Mouse (Mus musculus): ENCODE measurements around the gene Kcng1. TPM values are rescaled to one million over a fixed set of nuclear protein-coding genes. Genes with fewer than 3 reads are reported as not detected.

The Kcng1 gene
- total and polyA plus RNA-seq, 3 experiments = 0.16 TPM; not detected in 2

DNA sequence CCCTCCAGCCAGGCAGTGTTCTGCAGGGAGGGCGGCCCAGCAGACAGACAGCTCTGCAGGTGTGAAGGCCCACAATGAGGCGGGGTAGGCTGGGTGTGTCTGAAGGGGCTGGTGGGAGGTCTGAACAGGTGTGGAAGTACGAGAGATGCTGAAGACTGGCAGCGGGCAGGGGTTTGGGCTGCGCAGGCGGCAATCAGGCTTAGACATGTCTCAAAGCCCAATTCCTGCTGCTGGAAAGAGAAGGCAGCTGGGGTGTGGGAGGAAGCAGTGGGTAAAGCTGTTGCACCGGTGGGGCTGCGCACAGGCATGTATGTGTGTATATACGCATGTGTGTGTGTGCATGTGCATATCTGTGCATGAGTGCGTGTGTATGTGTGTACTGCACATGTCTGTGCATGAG lies 20.6 kb downstream of the Kcng1 start:
- H3K79me2 ChIP-seq (replicated peaks; ENCODE audit: control insufficient read depth, extremely low read depth, insufficient read depth, poor library complexity, severe bottlenecking) = no peaks in the 10 kb centered on the region
- dilution Hi-C loops (cut with MboI; ENCODE audit: extremely low pct_ligation_motif_present, extremely low pct_unique_long_range_greater_than_20kb, low sequenced_read_pairs) = no loop called here
- TF ChIP-seq UBTF (IDR thresholded peaks at IDR 0.05; ENCODE audit: low read depth, low read length) (no peak), EP300 (IDR thresholded peaks at IDR 0.05; ENCODE audit: low read length) (no peak), ZKSCAN1 (IDR thresholded peaks at IDR 0.05; ENCODE audit: borderline replicate concordance, low read depth, low read length) (no peak), NRF1 (IDR thresholded peaks at IDR 0.05; ENCODE audit: low read depth, low read length) (no peak), IRF4 (IDR thresholded peaks at IDR 0.05; ENCODE audit: low read depth, low read length) (no peak), JUN (IDR thresholded peaks at IDR 0.05; ENCODE audit: insufficient read depth, low read depth, low read length) (no peak), USF1 (IDR thresholded peaks at IDR 0.05; ENCODE audit: low read depth, low read length) (no peak), USF2 (conservative IDR thresholded peaks at IDR 0.05; ENCODE audit: low read depth, low read length) (no peak), ZNF384 (IDR thresholded peaks at IDR 0.05; ENCODE audit: low read depth, low read length) (no peak), MAFK (IDR thresholded peaks at IDR 0.05; ENCODE audit: insufficient replicate concordance, low read length) (no peak), MAZ (IDR thresholded peaks at IDR 0.05; ENCODE audit: low read depth, low read length) (no peak), MEF2A (IDR thresholded peaks at IDR 0.05; ENCODE audit: borderline replicate concordance, low read depth, low read length) (no peak), POLR2A (IDR thresholded peaks at IDR 0.05; ENCODE audit: low read depth, low read length) (no peak), ETS1 (conservative IDR thresholded peaks at IDR 0.05; ENCODE audit: low read depth, low read length) (no peak), ELF1 (IDR thresholded peaks at IDR 0.05; ENCODE audit: low read depth, low read length) (no peak), SMC3 (IDR thresholded peaks at IDR 0.05; ENCODE audit: low read depth, low read length) (no peak), E2F4 (IDR thresholded peaks at IDR 0.05; ENCODE audit: insufficient replicate concordance, low read depth, low read length) (no peak), NELFE (IDR thresholded peaks at IDR 0.05; ENCODE audit: low read depth, low read length) (no peak), MAX (IDR thresholded peaks at IDR 0.05; ENCODE audit: low read length) (no peak)

DNA sequence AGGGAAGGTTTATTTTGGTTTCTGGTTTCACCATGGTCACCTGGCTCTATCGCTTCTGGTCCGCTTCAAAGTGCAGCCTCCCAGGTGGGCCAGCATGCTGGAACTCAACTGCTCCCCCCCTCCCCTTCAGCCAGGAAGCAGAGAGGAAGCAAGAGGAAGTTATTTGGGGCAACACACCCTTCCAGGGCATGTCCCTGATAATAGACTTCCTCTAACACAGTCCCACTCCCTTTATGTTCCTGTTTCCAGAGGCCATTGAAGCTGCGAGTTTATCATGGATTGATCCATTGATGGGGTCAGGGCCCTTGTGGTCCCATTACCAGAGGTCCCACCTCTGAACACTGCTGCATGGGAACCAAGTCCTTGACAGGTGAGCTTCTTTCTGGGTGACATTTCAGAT lies 21.4 kb downstream of the Kcng1 start:
- Histone ChIP-seq H3K4me3 (replicated peaks in 1 of 3; ENCODE audit: low read depth in 2 of 3, low read length in 2 of 3, poor library complexity in 1 of 3) (no peak overlapping the region), H3K36me3 (replicated peaks in 1 of 2; ENCODE audit: control insufficient read depth in 1 of 2, insufficient read depth in 1 of 2, low read length in 1 of 2) (no peaks in the 10 kb centered on the region), H3K9ac (ENCODE audit: insufficient read depth, low read depth) (no peak overlapping the region), H3K27me3 (replicated peaks) (peaks cover 3% of the 10 kb centered on the region), H3K4me1 (ENCODE audit: control insufficient read depth in 1 of 2, insufficient read depth in 2 of 2) (peaks cover 13 to 27% of the 10 kb centered on the region in 2 experiments), H3K4me2 (ENCODE audit: insufficient read depth, low read depth, poor library complexity, severe bottlenecking) (no peak overlapping the region), H3K79me2 (replicated peaks; ENCODE audit: control insufficient read depth, extremely low read depth, insufficient read depth, poor library complexity, severe bottlenecking) (no peaks in the 10 kb centered on the region), H3K27ac (ENCODE audit: insufficient read depth, low read depth) (no peak overlapping the region), H3K9me3 (replicated peaks; ENCODE audit: low read length) (no peaks in the 10 kb centered on the region)
- DNase-seq (ENCODE audit: extremely low read depth) = no peak
- in situ Hi-C loops (cut with MboI; ENCODE audit: low pct_ligation_motif_present, low pct_unique_long_range_greater_than_20kb, low sequenced_read_pairs) (no loop called here), dilution Hi-C loops (cut with MboI; ENCODE audit: extremely low pct_ligation_motif_present, extremely low pct_unique_long_range_greater_than_20kb, low sequenced_read_pairs) (no loop called here)
- TF ChIP-seq SIN3A (IDR thresholded peaks at IDR 0.05; ENCODE audit: low read length) (no peak), KAT2A (IDR thresholded peaks at IDR 0.05; ENCODE audit: insufficient replicate concordance, low read length) (no peak), MAZ (IDR thresholded peaks at IDR 0.05; ENCODE audit: low read depth, low read length) (no peak)

More for the DNA sequence above, 20.6 kb downstream of the Kcng1 start:
- Histone ChIP-seq H3K36me3 (replicated peaks in 1 of 2; ENCODE audit: control insufficient read depth in 1 of 2, insufficient read depth in 1 of 2, low read length in 1 of 2) (peaks cover 0 to 3% of the 10 kb centered on the region in 2 experiments), H3K9ac (ENCODE audit: insufficient read depth, low read depth) (no peak overlapping the region), H3K4me1 (ENCODE audit: control insufficient read depth in 1 of 2, insufficient read depth in 2 of 2) (peaks cover 18 to 27% of the 10 kb centered on the region in 2 experiments), H3K27ac (ENCODE audit: insufficient read depth, low read depth) (no peak overlapping the region), H3K27me3 (replicated peaks) (peaks cover 3% of the 10 kb centered on the region), H3K4me2 (ENCODE audit: insufficient read depth, low read depth, poor library complexity, severe bottlenecking) (no peak overlapping the region), H3K4me3 (replicated peaks in 1 of 3; ENCODE audit: low read depth in 2 of 3, low read length in 2 of 3, poor library complexity in 1 of 3) (no peak overlapping the region), H3K9me3 (replicated peaks; ENCODE audit: low read length) (no peaks in the 10 kb centered on the region)
- in situ Hi-C loops (cut with MboI; ENCODE audit: low pct_ligation_motif_present, low pct_unique_long_range_greater_than_20kb, low sequenced_read_pairs) = no loop called here
- no peak for DNase-seq (ENCODE audit: extremely low read depth)

Measured in CH12.LX (cell line).